18 mouse cellular contexts compared by ENCODE assay signal in genomic region chrX:38642183-38642582, GRCm38 (mm10). TPM values are rescaled to one million over a fixed set of nuclear protein-coding genes. Genes with fewer than 3 reads are reported as not detected.
DNase-seq lines count a peak whose midpoint lies in the region; ATAC-seq and TF ChIP-seq lines count a peak whose summit lies in the region.
"Had no signal": no experiment of that assay in that cellular context is flagged by ENCODE, and none has a peak within 500 bp of the region (broad histone marks: within the 10 kb centered on the region; RNA-seq: fewer than 3 reads in every experiment).

No protein-coding gene starts in this region.

- H3K4me1 ChIP-seq in limb, embryonic 14.5 days (ENCODE audit: control insufficient read depth, insufficient read depth, low read length): peaks cover 4% of the 10 kb centered on the region; the same call in 1 of the 2 replicates
- H3K4me1 ChIP-seq: forebrain, embryonic 12.5 days; midbrain, embryonic 12.5 days had no signal

- no peak for ATAC-seq in limb, embryonic 14.5 days (ENCODE audit: low FRiP score, low read depth)

- no peak for TF ChIP-seq POLR2A in limb, embryonic 14.5 days (IDR thresholded peaks at IDR 0.05; ENCODE audit: borderline replicate concordance, extremely low read depth, insufficient read depth, insufficient read length)

- H3K27ac ChIP-seq in limb, embryonic 14.5 days (replicated peaks; ENCODE audit: low read depth, low read length): no peak overlapping the region
- H3K27ac ChIP-seq: forebrain, embryonic 12.5 days; macrophage; midbrain, embryonic 12.5 days had no signal

- H3K4me3 ChIP-seq in limb, embryonic 14.5 days (replicated peaks; ENCODE audit: low read length): no peak overlapping the region
- H3K4me3 ChIP-seq: forebrain, embryonic 12.5 days; midbrain, embryonic 12.5 days; myocyte had no signal

- H3K36me3 ChIP-seq in limb, embryonic 14.5 days (ENCODE audit: control insufficient read depth, insufficient read depth, low read length): no peaks in the 10 kb centered on the region
- H3K36me3 ChIP-seq: forebrain, embryonic 12.5 days; midbrain, embryonic 12.5 days had no signal

- no peak overlapping the region for H3K4me2 ChIP-seq in limb, embryonic 14.5 days (replicated peaks; ENCODE audit: low read depth, low read length, severe bottlenecking)
- H3K4me2 ChIP-seq: forebrain, embryonic 12.5 days; liver, embryonic 11.5 days; midbrain, embryonic 12.5 days had no signal

- H3K27me3 ChIP-seq in limb, embryonic 14.5 days (ENCODE audit: control insufficient read depth, insufficient read depth, low read length): no peaks in the 10 kb centered on the region
- H3K27me3 ChIP-seq: forebrain, embryonic 12.5 days; midbrain, embryonic 12.5 days had no signal

- no peaks in the 10 kb centered on the region for H3K9me3 ChIP-seq in limb, embryonic 14.5 days (ENCODE audit: control insufficient read depth, low read length)
- H3K9me3 ChIP-seq: forebrain, embryonic 12.5 days; midbrain, embryonic 12.5 days had no signal

- peak; percentile 32 for DNase-seq in embryo, embryonic 11 days
- no peak for DNase-seq in embryo, embryonic 9.5 days (ENCODE audit: extremely low spot score)
- peak; percentile 34 for DNase-seq in 416B (ENCODE audit: low read depth)
- peak; percentile 27 for DNase-seq in forelimb bud, embryonic 11.5 days (ENCODE audit: low read depth, low spot score)
- peak; percentile 16 for DNase-seq in limb, embryonic 14.5 days (ENCODE audit: low spot score)
- DNase-seq in cerebellum, postnatal 4 days (ENCODE audit: low spot score in 2 of 2): no peak
- DNase-seq in urinary bladder, postnatal 14 days (ENCODE audit: low spot score): no peak
- DNase-seq in kidney, postnatal 14 days: no peak
- DNase-seq: cerebellum, adult 8-10 months; gastrocnemius, postnatal 10 days; kidney, postnatal 4 days; lung, adult 2 months; thymus, postnatal 4 days had no signal

- 44% methylated on average over 4 of the region's 4 CpGs for WGBS in limb, embryonic 14.5 days

- no peak overlapping the region for H3K9ac ChIP-seq in limb, embryonic 14.5 days (ENCODE audit: low read depth, low read length, severe bottlenecking)
- H3K9ac ChIP-seq: forebrain, embryonic 12.5 days; midbrain, embryonic 12.5 days had no signal

RNA-seq across cellular contexts. Expression of gene C1galt1c1, which starts 7.3 kb away (rescaled TPM):
- polyA plus RNA-seq in limb, embryonic 14.5 days (2012; rRNA removed): 17.6 and 27.2 TPM in 2 replicates
- polyA plus RNA-seq in limb, embryonic 14.5 days (2014; fragmentation: Nextera tagmentation; extraction: Ambion mirVana): 26.0 and 26.6 TPM in 2 replicates

RNA-seq across cellular contexts. Expression of gene Mcts1, which starts 41.8 kb away (rescaled TPM):
- 57.7 and 79.3 TPM in 2 replicates for polyA plus RNA-seq in limb, embryonic 14.5 days (2012; rRNA removed)
- 93.1 and 96.4 TPM in 2 replicates for polyA plus RNA-seq in limb, embryonic 14.5 days (2014; fragmentation: Nextera tagmentation; extraction: Ambion mirVana)

Comparison
In these comparisons a context has a peak if more than half of its experiments do, and no peak if none do; other contexts are left out.
1. DNase-seq: peak in embryo, embryonic 11 days (single experiment), 416B (single experiment), forelimb bud, embryonic 11.5 days (single experiment) and limb, embryonic 14.5 days (single experiment); none in embryo, embryonic 9.5 days (single experiment), cerebellum, postnatal 4 days (0 of 2), urinary bladder, postnatal 14 days (single experiment) and kidney, postnatal 14 days (single experiment).